Mouse (Mus musculus) MN1 (cell line): ENCODE data around the gene Smarcc1.
"Not testable (repeated sequence)": the region's sequence is repeated elsewhere in the genome, so short reads cannot be mapped to it uniquely, and the experiment has no call there.

Experiments
- DNase-seq: peaks from one replicate; pipeline ENCODE4 v3.0.0-alpha.2; 2016; ENCODE audit warnings: low spot score

Gene Smarcc1

GRCm38 (mm10) chr9:110131525-110132197, 14.2 kb downstream of the Smarcc1 start:
- DNase-seq, result peak; percentile 99

- DNase-seq, result peak; percentile 60
Observed at GRCm38 (mm10) chr9:110132201-110132605, 14.7 kb downstream of the Smarcc1 start.

GRCm38 (mm10) chr9:110132921-110133320, 15.4 kb downstream of the Smarcc1 start:
- DNase-seq, result no peak

GRCm38 (mm10) chr9:110134176-110134575, 16.7 kb downstream of the Smarcc1 start:
- DNase-seq, result no peak

GRCm38 (mm10) chr9:110139119-110139518, 21.6 kb downstream of the Smarcc1 start:
- peak; percentile 56 for DNase-seq

- DNase-seq, result no peak
Observed at GRCm38 (mm10) chr9:110142097-110142496, 24.6 kb downstream of the Smarcc1 start.

- DNase-seq, result no peak
Observed at GRCm38 (mm10) chr9:110148598-110148997, 31.1 kb downstream of the Smarcc1 start.

GRCm38 (mm10) chr9:110159036-110159435, 41.5 kb downstream of the Smarcc1 start:
- DNase-seq, result no peak

GRCm38 (mm10) chr9:110160486-110160885, 43.0 kb downstream of the Smarcc1 start:
- DNase-seq, result not testable (repeated sequence)

- no peak for DNase-seq
Observed at GRCm38 (mm10) chr9:110162441-110162840, 44.9 kb downstream of the Smarcc1 start.

- DNase-seq, result no peak
Observed at GRCm38 (mm10) chr9:110163071-110163470, 45.6 kb downstream of the Smarcc1 start.

- no peak for DNase-seq
Observed at GRCm38 (mm10) chr9:110170858-110171257, 53.4 kb downstream of the Smarcc1 start.

- DNase-seq, result no peak
Observed at GRCm38 (mm10) chr9:110199870-110200269, 82.4 kb downstream of the Smarcc1 start.

GRCm38 (mm10) chr9:110205526-110206404, 88.3 kb downstream of the Smarcc1 start:
- peak; percentile 19 for DNase-seq

GRCm38 (mm10) chr9:110206437-110206836, 88.9 kb downstream of the Smarcc1 start:
- no peak for DNase-seq

- no peak for DNase-seq
Observed at GRCm38 (mm10) chr9:110208265-110208664, 90.8 kb downstream of the Smarcc1 start.

GRCm38 (mm10) chr9:110208967-110209366, 91.5 kb downstream of the Smarcc1 start:
- no peak for DNase-seq

GRCm38 (mm10) chr9:110224273-110224672, 106.8 kb downstream of the Smarcc1 start:
- DNase-seq, result no peak

GRCm38 (mm10) chr9:110226191-110226590, 108.7 kb downstream of the Smarcc1 start:
- no peak for DNase-seq

GRCm38 (mm10) chr9:110228671-110229070, 111.2 kb downstream of the Smarcc1 start:
- no peak for DNase-seq

GRCm38 (mm10) chr9:110229112-110229511, 111.6 kb downstream of the Smarcc1 start:
- DNase-seq, result no peak

- DNase-seq, result no peak
Observed at GRCm38 (mm10) chr9:110229566-110230248, 112.2 kb downstream of the Smarcc1 start.
